Mouse (Mus musculus): Measurements from ENCODE around the gene Atp5b. TPM values are rescaled to one million over a fixed set of nuclear protein-coding genes. Genes with fewer than 3 reads are reported as not detected.

Gene Atp5b
- polyA plus RNA-seq, 1 experiment from 2014 or later = 1,910 TPM

DNA sequence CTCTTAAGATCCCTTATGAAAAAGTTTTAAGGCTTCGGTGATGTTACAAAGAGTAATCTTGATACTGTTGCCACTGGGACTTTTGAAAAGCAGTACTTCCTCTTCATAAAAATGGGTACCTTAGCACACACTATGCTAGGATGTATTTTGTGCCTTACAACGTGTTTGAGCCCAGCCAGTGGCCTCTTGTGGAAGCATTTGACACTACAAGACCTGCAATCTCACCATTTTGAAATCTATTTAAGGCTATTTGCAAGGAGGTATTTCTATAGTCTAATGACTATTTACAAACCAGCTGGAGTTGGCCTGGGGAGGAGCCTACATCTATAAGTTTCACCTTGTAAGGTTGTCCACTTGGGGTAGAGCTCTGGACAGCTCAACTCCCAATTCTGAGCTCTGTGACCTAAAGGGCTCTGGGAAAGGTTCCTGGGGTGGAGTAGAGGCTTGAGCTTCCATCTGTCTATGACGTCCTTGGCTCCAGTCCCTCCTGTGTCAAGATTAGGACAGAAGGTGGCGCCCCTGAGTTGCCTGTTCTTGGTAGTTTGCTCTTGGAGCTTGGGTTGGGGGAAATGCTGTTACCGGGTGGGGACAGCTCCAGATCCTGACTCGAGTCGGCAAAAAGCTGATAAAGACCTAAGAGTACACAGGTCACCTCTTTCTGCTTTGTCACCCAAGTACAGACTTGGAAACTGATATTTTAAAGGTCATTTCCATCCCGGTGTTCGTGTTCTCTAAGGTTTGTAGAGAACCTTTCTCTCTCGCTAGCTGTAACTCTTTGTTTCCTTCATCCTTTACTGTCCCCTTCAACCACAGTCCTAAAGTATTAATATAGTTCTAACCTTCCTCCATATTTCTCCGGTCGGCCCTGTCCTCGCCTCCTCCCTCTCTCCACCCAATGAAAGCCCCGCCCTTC is 7.8 kb downstream of the Atp5b start:
- Histone ChIP-seq H3K27me3 (no peaks in the 10 kb centered on the region), H3K4me2 (replicated peaks) (peak overlapping the region; percentile 90), H3K9me3 (replicated peaks) (no peaks in the 10 kb centered on the region), H3K4me1 (peaks cover 47% of the 10 kb centered on the region), H3K36me3 (peaks cover 42% of the 10 kb centered on the region), H3K27ac (replicated peaks) (peak overlapping the region; percentile 94), H3K4me3 (replicated peaks) (peak overlapping the region; percentile 89), H3K9ac (no peak overlapping the region)
- peak; percentile 26; the same call in 1 of the 2 replicates for ATAC-seq (ENCODE audit: insufficient number of reproducible peaks, low FRiP score, low TSS enrichment, low read depth)
- 7% methylated on average over 14 of the region's 14 CpGs for WGBS

DNA sequence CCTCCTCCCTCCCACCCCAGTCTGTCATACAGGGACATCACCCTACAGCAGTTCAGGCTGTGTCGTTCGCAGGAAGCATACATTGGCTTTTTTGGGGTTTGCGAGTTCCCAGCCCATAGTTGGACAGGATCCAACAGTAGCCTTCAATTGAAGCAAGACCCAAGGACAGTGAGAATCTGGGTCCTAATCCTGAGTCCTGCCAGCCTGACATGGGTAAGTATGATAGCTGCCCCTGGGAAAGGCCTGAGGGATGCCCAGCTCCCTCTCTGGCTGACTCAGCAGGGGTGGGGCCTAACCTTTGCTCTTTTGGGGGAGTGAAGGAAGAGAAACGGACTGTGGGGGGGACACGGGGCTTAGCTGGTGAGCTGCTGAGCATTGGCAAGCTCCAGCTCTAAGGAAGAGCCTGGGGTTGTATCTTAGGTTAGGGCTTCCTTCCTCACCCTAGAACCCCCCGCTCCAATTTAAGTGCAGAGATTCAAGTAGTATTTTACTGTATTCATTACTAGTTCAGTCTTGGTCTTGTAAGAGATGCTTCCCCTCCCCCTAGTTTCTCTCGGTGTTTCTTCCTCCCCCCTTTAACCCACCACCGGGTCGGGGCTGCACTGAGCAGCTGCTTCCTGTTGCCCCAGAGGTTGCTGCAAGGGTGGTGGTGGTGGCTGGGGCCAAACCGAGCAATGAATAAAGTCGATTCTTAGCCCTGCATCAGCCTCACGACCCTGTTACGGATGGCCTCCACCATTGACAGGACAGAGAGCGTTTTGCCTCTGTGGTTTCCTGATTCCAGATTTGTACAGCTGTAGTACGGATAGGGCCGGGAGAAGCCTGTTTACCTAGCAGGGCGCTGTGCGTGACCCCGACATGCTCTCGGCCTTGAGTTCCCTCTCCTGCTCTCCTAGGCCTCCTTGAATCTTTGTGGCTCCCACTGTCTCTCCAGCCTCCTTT is 8.8 kb downstream of the Atp5b start, which contains the start of gene Baz2a:
Baz2a (plus strand) TSS at position 14 of the 942 bp plus-strand sequence.
- no peaks in the 10 kb centered on the region for H3K9me3 ChIP-seq (replicated peaks)
- no peaks in the 10 kb centered on the region for H3K27me3 ChIP-seq
- peak within 1 kb of the TSS; percentile 90 for H3K4me2 ChIP-seq (replicated peaks)
- H3K4me1 ChIP-seq = peaks cover 47% of the 10 kb centered on the region
- peak within 1 kb of the TSS; percentile 89 for H3K4me3 ChIP-seq (replicated peaks)
- peak within 1 kb of the TSS; percentile 94 for H3K27ac ChIP-seq (replicated peaks)
- WGBS = 2% methylated on average over 20 of the region's 20 CpGs
- peak; percentile 54; the same call in 1 of the 2 replicates for ATAC-seq (ENCODE audit: insufficient number of reproducible peaks, low FRiP score, low TSS enrichment, low read depth)
- H3K36me3 ChIP-seq = peaks cover 32% of the 10 kb centered on the region
- peak within 1 kb of the TSS; percentile 66 for H3K9ac ChIP-seq

DNA sequence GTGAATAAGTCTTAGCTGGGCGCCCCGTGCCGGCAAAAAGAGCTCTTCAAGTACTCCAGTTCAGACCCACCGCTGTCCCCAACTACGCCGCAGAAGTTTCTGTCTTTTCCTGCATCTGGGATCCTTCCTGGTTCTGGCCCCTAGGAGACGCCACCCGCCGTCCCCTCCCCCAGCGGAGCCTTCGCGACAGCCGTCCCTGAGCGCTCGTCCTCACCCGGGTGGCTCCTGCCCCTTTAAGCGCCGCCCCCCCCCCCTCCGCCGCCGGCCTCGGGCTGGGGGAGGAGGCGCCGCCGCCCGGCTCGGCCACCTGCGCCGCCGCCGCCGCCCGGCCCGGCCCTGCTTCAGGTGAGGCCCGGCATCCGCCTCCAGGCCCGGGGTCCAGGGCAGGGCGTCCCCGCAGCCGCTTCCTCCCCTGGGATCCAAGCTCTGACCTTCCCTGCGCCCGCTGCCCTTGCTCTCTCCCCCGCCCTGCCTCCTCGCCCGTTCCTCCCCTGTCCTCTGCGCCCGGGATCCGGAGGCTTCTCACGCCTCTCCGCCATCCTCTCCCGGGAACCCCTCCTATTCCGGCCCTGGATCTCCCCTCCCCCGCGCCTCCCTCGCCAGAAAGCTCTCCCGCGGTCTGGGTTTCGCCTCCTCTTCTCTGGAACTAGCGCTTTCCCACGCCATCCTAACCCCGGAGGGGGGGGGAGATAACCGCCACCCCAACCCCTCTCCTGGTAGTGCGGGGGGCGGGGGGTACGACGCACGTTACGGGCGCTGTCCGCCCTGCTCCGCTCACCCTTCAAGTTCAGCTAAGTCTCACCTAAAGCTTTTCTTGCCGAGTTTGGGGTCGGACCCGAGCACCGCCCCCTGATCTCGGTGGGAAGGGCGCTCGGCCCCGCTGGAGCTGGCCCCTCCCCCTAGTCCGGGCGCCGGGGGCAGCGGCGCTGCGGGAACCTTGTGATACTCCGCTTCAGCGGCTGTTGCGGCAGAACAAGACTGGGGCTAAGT is 9.7 kb downstream of the Atp5b start:
- peaks cover 49% of the 10 kb centered on the region for H3K4me1 ChIP-seq
- H3K27me3 ChIP-seq = no peaks in the 10 kb centered on the region
- WGBS = under 1% methylated on average over 82 of the region's 88 CpGs

DNA sequence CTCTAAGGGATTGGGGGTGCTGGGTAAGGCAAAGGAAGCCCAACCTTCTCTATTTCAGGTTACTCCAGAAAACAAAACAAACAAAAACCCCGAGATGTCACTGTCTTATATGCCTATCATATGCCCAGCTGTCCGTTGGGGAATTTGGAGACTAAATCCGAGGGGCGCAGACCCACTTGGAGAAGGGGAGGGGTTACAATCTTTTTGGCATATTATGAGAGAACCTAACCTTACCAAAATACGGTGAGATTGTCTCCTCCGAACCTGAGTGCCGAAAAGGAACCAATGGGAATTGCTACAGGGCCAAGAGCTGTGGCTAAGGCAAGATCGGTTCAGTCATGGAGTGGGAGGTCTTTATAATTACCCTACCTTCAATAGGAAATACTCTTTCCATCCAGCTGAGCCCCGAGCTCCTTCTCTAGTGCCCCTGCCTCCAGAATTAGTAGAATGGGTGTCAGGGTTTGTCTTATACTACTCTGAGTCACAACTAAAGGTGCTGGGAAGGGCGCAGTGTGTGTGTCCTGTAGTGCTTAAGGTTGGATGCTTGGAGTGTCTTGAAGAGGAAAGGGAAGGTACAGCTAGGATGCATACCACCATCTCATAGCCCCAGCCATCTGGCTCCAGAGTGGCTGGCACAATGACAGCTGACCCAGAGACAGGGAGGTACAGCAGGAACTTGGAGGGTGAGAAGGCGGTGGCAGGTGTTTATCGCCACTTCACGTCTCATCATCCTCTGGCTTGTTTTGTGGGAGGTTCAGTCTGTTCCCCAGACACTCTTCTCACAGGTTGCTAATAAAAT is 10.6 kb downstream of the Atp5b start:
- peak overlapping the region; percentile 66 for H3K9ac ChIP-seq
- peaks cover 57% of the 10 kb centered on the region for H3K4me1 ChIP-seq
- peak overlapping the region; percentile 94 for H3K27ac ChIP-seq (replicated peaks)
- H3K36me3 ChIP-seq = peaks cover 14% of the 10 kb centered on the region
- peak overlapping the region; percentile 90 for H3K4me2 ChIP-seq (replicated peaks)
- H3K4me3 ChIP-seq (replicated peaks) = peak overlapping the region; percentile 89
- no peaks in the 10 kb centered on the region for H3K9me3 ChIP-seq (replicated peaks)
- WGBS = 25% methylated on average over 13 of the region's 13 CpGs
- H3K27me3 ChIP-seq = no peaks in the 10 kb centered on the region
- no peak for ATAC-seq (ENCODE audit: insufficient number of reproducible peaks, low FRiP score, low TSS enrichment, low read depth)

More for the DNA sequence above, 9.7 kb downstream of the Atp5b start:
- H3K27ac ChIP-seq (replicated peaks) = peak overlapping the region; percentile 94
- peaks cover 23% of the 10 kb centered on the region for H3K36me3 ChIP-seq
- H3K4me2 ChIP-seq (replicated peaks) = peak overlapping the region; percentile 90
- peak; percentile 67 for ATAC-seq (ENCODE audit: insufficient number of reproducible peaks, low FRiP score, low TSS enrichment, low read depth)
- H3K9ac ChIP-seq = peak overlapping the region; percentile 66
- peak overlapping the region; percentile 89 for H3K4me3 ChIP-seq (replicated peaks)
- H3K9me3 ChIP-seq (replicated peaks) = no peaks in the 10 kb centered on the region

DNA sequence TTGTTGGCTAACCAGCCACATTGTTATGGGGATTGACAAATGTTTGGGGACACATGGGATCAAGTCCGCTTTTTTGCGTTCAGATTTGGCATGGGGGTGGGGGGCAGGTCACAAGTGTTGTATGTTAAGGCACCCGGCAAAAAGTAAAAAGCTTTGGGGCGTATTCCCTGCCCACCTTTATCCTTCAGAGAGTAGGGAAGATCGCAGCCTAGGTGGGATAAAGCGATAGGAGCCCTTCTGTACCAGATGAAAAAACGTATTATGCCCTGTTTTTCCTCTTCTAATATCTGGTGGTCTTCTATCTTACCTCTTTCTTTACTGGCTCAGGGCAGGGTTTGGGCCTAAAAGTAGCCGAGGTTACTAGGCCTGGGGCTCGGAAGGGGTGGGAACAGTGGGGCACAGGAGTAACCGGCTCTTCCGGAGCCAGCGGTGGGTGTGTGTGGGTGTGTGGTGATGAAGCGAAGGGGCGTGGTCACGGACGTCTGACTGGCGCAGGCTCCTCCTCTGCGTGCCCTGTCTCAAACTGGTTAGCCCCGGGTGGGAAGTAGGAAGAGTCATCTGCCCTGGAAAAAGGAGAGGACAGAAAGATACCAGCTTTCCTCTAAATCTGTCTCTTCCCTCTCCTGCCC is 11.4 kb downstream of the Atp5b start:
- Histone ChIP-seq H3K4me3 (replicated peaks) (peak overlapping the region; percentile 89), H3K4me2 (replicated peaks) (peak overlapping the region; percentile 90), H3K9ac (no peak overlapping the region), H3K4me1 (peaks cover 57% of the 10 kb centered on the region), H3K36me3 (peaks cover 6% of the 10 kb centered on the region), H3K27me3 (no peaks in the 10 kb centered on the region), H3K9me3 (replicated peaks) (no peaks in the 10 kb centered on the region), H3K27ac (replicated peaks) (peak overlapping the region; percentile 94)
- WGBS = 9% methylated on average over 19 of the region's 19 CpGs
- peak; percentile 59; the same call in 1 of the 2 replicates for ATAC-seq (ENCODE audit: insufficient number of reproducible peaks, low FRiP score, low TSS enrichment, low read depth)

DNA sequence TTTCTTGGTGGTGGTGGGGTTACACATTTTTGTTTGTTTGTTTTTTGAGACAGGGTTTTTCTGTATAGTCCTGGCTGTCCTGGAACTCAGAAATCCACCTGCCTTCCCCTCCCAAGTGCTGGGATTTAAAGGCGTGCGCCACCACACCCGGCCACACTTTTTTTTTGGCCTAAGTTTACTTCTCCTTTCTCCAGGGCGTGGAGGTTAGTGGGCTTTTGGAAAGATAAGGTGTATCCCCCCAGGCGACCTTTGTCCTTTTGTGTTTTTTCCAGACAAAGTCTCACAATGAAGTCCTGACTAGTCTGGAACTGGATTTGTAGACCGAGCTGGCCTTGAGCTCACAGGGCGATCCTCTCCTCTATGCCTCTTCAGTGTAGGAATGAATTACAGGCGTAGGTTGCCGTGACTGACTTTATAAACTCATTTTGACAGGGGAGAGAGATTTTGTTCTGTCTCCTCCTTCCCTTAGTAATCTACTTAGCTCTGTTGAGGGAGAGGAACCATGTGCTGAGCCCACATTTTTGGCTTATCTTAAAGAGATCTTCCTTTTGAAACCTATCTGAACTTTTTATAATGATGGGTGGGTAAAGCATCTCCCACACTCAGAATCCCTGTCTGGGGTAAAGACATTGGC is 12.0 kb downstream of the Atp5b start:
- no peak for ATAC-seq (ENCODE audit: insufficient number of reproducible peaks, low FRiP score, low TSS enrichment, low read depth)
- Histone ChIP-seq H3K9me3 (replicated peaks) (no peaks in the 10 kb centered on the region), H3K27ac (replicated peaks) (peak overlapping the region; percentile 94; the same call in 1 of the 2 replicates), H3K36me3 (no peaks in the 10 kb centered on the region), H3K4me1 (peaks cover 57% of the 10 kb centered on the region), H3K9ac (no peak overlapping the region), H3K4me3 (replicated peaks) (peak overlapping the region; percentile 89), H3K27me3 (no peaks in the 10 kb centered on the region), H3K4me2 (replicated peaks) (peak overlapping the region; percentile 90)
- WGBS = 30% methylated on average over 9 of the region's 9 CpGs

DNA sequence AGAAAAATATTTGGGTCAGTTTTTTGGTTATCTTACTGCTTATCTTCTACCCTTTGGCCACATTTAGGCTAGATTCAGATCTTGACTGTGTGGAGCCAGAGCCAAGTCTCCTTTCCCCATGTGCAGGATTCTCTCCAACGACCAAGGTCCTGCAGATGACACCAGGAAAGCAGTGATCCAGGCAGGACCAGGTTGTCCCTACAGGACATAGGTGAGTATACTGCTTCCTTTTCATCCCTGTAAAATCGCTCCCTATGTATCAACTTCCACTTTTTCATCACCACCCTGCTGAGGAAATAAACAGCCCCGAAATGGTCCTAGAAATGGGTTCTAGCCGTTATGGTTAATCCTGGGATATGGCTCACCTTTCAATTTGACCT is 13.2 kb downstream of the Atp5b start:
- Histone ChIP-seq H3K27ac (replicated peaks) (0 out of 2 replicates have a peak overlapping the region, but pooled peaks have one; percentile 61), H3K4me2 (replicated peaks) (0 out of 2 replicates have a peak overlapping the region, but pooled peaks have one; percentile 73), H3K9ac (no peak overlapping the region), H3K4me3 (replicated peaks) (peak overlapping the region; percentile 98), H3K9me3 (replicated peaks) (no peaks in the 10 kb centered on the region), H3K36me3 (no peaks in the 10 kb centered on the region), H3K27me3 (no peaks in the 10 kb centered on the region), H3K4me1 (peaks cover 47% of the 10 kb centered on the region)
- ATAC-seq (ENCODE audit: insufficient number of reproducible peaks, low FRiP score, low TSS enrichment, low read depth) = no peak
- whole genome bisulfite sequencing = 20% methylated on average over 4 of the region's 4 CpGs

DNA sequence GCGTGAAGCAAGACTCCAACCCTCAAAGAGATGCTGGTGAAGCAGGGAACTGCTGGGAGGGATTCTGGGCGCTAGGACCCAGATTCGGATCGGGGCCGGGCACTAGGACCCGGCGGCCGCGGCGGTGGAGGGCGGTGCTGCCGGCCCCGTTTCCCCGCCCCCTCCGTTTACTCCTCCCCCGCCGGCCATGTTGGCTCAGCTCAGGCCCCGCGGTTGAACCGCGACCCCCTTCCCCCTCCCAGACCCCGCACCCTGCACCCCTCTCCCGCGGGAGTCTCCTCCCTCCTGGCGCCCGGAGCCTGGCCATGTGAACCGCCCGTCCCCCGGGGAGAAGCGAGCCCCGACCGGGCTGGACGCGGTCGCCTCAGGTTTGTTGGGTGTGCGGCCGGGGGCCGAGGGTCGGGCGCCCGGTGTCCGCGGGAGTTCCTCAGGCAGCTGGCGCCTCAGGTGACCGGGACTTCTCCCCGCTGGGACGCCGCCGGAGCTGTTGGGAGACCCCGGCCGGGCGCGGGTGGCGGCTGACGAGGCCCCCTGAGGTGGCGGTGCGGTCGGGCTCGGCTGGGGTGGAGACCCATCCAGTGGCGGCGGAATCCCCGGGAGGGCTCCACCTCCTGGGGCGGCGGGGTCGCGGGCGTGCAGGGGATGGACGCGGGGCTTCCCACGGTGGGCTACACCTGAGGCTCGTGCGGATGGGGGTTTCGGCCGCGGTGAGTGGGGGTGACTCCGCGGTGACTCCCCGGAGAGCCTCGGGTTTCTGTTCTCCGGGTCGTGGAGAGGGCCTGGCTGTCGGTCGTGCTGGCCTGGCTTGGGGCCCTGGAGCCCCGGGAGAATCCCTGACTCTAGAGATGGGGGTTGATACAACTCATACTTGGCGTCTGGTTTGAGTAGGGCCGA is 13.9 kb downstream of the Atp5b start:
- ATAC-seq (ENCODE audit: insufficient number of reproducible peaks, low FRiP score, low TSS enrichment, low read depth) = peak; percentile 84
- peak overlapping the region; percentile 61 for H3K27ac ChIP-seq (replicated peaks)
- under 1% methylated on average over 85 of the region's 86 CpGs for WGBS
- H3K9me3 ChIP-seq (replicated peaks) = no peaks in the 10 kb centered on the region
- no peaks in the 10 kb centered on the region for H3K36me3 ChIP-seq
- no peaks in the 10 kb centered on the region for H3K27me3 ChIP-seq
- H3K4me3 ChIP-seq (replicated peaks) = peak overlapping the region; percentile 98
- H3K9ac ChIP-seq = peak overlapping the region; percentile 89
- peaks cover 41% of the 10 kb centered on the region for H3K4me1 ChIP-seq
- peak overlapping the region; percentile 73 for H3K4me2 ChIP-seq (replicated peaks)

Data from embryonic facial prominence, embryonic 15.5 days (tissue).